Mouse (Mus musculus) thymus, adult 2 months (tissue): ENCODE measurements around the gene Il17rb. TPM values are rescaled to one million over a fixed set of nuclear protein-coding genes. Genes with fewer than 3 reads are reported as not detected.

ENCODE experiments used
- DNase-seq: peaks from one replicate; pipeline ENCODE4 v3.0.0; 2021
- H3K27ac ChIP-seq: fragments of 200-500 bp; 2 replicates; pipeline ENCODE4 v1.5.1; 2012; ENCODE audit warnings: low read length, control low read depth; ENCODE audit not compliant: control insufficient read depth, insufficient read depth
- H3K27me3 ChIP-seq: fragments of 200-500 bp; 2 replicates; pipeline ENCODE4 v1.6.1; 2012; ENCODE audit warnings: mild to moderate bottlenecking, low read length, moderate library complexity, mixed read lengths; ENCODE audit not compliant: control insufficient read depth, insufficient read depth
- H3K36me3 ChIP-seq: fragments of 200-500 bp; 2 replicates; pipeline ENCODE4 v1.6.1; 2012; ENCODE audit warnings: mild to moderate bottlenecking, low read length, moderate library complexity; ENCODE audit not compliant: control insufficient read depth, insufficient read depth
- H3K4me1 ChIP-seq: fragments of 200-500 bp; replicated peaks from 2 replicates; pipeline ENCODE4 v1.6.1; 2012; ENCODE audit warnings: low read length; ENCODE audit not compliant: control insufficient read depth, insufficient read depth
- H3K4me3 ChIP-seq: fragments of 200-500 bp; 2 replicates; pipeline ENCODE4 v1.5.1; 2012; ENCODE audit warnings: mild to moderate bottlenecking, low read length, control low read depth, moderate library complexity; ENCODE audit not compliant: control insufficient read depth, insufficient read depth
- CTCF ChIP-seq: fragments of 200-500 bp; IDR thresholded peaks from 2 replicates; pipeline ENCODE4 v1.5.1; 2012; ENCODE audit warnings: mild to moderate bottlenecking, control low read depth, low read length, moderate library complexity, borderline replicate concordance; ENCODE audit not compliant: control insufficient read depth, poor library complexity, insufficient read depth; ENCODE audit errors: extremely low read depth
- POLR2A ChIP-seq: fragments of 200-500 bp; IDR thresholded peaks from 2 replicates; pipeline ENCODE4 v1.6.1; 2012; ENCODE audit warnings: mild to moderate bottlenecking, low read length, control low read depth, moderate library complexity; ENCODE audit not compliant: control insufficient read depth, poor library complexity, insufficient read depth; ENCODE audit errors: extremely low read depth
- WGBS: fragments of 180-500 bp; shearing (Covaris S2); methylation state at CpG from one replicate; pipeline ENCODE4 v1.1.7; 2018; 5-methylcytosine and 5-hydroxymethylcytosine counted together
- polyA plus RNA-seq: library from polyadenylated mRNA; depleted of rRNA; stranded (reverse); fragments of >200 nt; gene quantifications from 2 replicates; pipeline ENCODE4 v1.2.3, GENCODE M21; 2012; rRNA removed

Il17rb gene
- polyA plus RNA-seq, 1 experiment, result 57.3 TPM

- H3K27ac ChIP-seq, result no peak overlapping the region
- H3K27me3 ChIP-seq, result no peaks in the 10 kb centered on the region
- H3K4me1 ChIP-seq, result no peaks in the 10 kb centered on the region
- no peaks in the 10 kb centered on the region for H3K36me3 ChIP-seq
- no peak for DNase-seq
- 71% methylated on average over 5 of the region's 5 CpGs for WGBS
- no peak overlapping the region for H3K4me3 ChIP-seq
- TF ChIP-seq POLR2A, result no peak
- TF ChIP-seq CTCF, result no peak
These were observed 61.9 kb downstream of the Il17rb start for GRCm38 (mm10) chr14:29946761-29947309.

Other genes with a start within 250 kb of the Il17rb start
- 28.5 and 32.5 TPM in 2 replicates for gene Selenok, start 40.6 kb downstream of the Il17rb start, polyA plus RNA-seq
- 27.8 and 30.2 TPM in 2 replicates for gene Actr8, start 30.6 kb downstream of the Il17rb start, polyA plus RNA-seq
- gene Chdh, start 127 bp upstream of the Il17rb start, polyA plus RNA-seq, result 51.3 and 59.5 TPM in 2 replicates